Mouse (Mus musculus): ENCODE data around the gene Zar1. TPM values are rescaled to one million over a fixed set of nuclear protein-coding genes. Genes with fewer than 3 reads are reported as not detected.

Zar1 gene
- polyA plus RNA-seq, 1 experiment: not detected

Other genes with a start within 250 kb of the Zar1 start
- gene Corin, start 76.8 kb downstream of the Zar1 start, polyA plus RNA-seq (2012; rRNA removed): not detected in 2 replicates
- gene Nfxl1, start 21.6 kb downstream of the Zar1 start, polyA plus RNA-seq (2012; rRNA removed): 9.1 and 10.9 TPM in 2 replicates
- gene Gm5868, start 6.3 kb upstream of the Zar1 start, polyA plus RNA-seq (2012; rRNA removed): not detected in 2 replicates
- gene Cnga1, start 63.0 kb upstream of the Zar1 start, polyA plus RNA-seq (2012; rRNA removed): not detected in 2 replicates
- gene Nipal1, start 66.5 kb upstream of the Zar1 start, polyA plus RNA-seq (2012; rRNA removed): 8.1 and 9.7 TPM in 2 replicates
- 0.77 and 0.82 TPM in 2 replicates for gene Txk, start 171.5 kb upstream of the Zar1 start, polyA plus RNA-seq (2012; rRNA removed)